Mouse (Mus musculus) midbrain, embryonic 11.5 days (tissue): ENCODE measurements around the gene Msi2. TPM values are rescaled to one million over a fixed set of nuclear protein-coding genes. Genes with fewer than 3 reads are reported as not detected.

Source experiments
- ATAC-seq: fragments of 200-750 bp; cut with Nextera tagmentation; 2 replicates; pipeline ENCODE4 v1.8.0; 2017; ENCODE audit warnings: moderate TSS enrichment, moderate library complexity; ENCODE audit not compliant: low FRiP score
- DNase-seq: peaks from one replicate; pipeline ENCODE4 v3.0.0; 2015; ENCODE audit warnings: low spot score; ENCODE audit errors: missing footprints
- H3K27ac ChIP-seq: fragments of 300-500 bp; sonication (generic); 2 replicates; pipeline ENCODE4 v1.5.1; 2014; ENCODE audit warnings: low read depth, low read length
- H3K27me3 ChIP-seq: fragments of 300-500 bp; sonication (generic); 2 replicates; pipeline ENCODE4 v1.6.1; 2014; ENCODE audit warnings: mild to moderate bottlenecking, low read length, moderate library complexity, mixed read lengths; ENCODE audit not compliant: control insufficient read depth, insufficient read depth
- H3K36me3 ChIP-seq: fragments of 300-500 bp; sonication (generic); 2 replicates; pipeline ENCODE4 v1.6.1; 2014; ENCODE audit warnings: mild to moderate bottlenecking, low read length, moderate library complexity, mixed read lengths; ENCODE audit not compliant: control insufficient read depth, insufficient read depth
- H3K4me1 ChIP-seq: fragments of 300-500 bp; sonication (generic); 2 replicates; pipeline ENCODE4 v1.6.1; 2014; ENCODE audit warnings: low read length; ENCODE audit not compliant: control insufficient read depth, insufficient read depth
- H3K4me2 ChIP-seq: fragments of 300-500 bp; sonication (generic); 2 replicates; pipeline ENCODE4 v1.6.1; 2014; ENCODE audit warnings: mild to moderate bottlenecking, moderate library complexity
- H3K4me3 ChIP-seq: fragments of 300-500 bp; sonication (generic); 2 replicates; pipeline ENCODE4 v1.5.1; 2014; ENCODE audit warnings: low read depth, low read length
- H3K9ac ChIP-seq: fragments of 300-500 bp; sonication (generic); 2 replicates; pipeline ENCODE4 v1.6.1; 2014; ENCODE audit warnings: low read length
- H3K9me3 ChIP-seq: fragments of 300-500 bp; sonication (generic); 2 replicates; pipeline ENCODE4 v1.6.1; 2016; ENCODE audit warnings: low read length; ENCODE audit not compliant: control insufficient read depth
- WGBS: fragments of 180-500 bp; shearing (Covaris S2); extraction: QIAGEN DNeasy Blood & Tissue Kit; methylation state at CpG from one replicate; pipeline ENCODE4 v1.1.7; 2014; 5-methylcytosine and 5-hydroxymethylcytosine counted together
- polyA plus RNA-seq: library from polyadenylated mRNA; unstranded; fragments of >200 nt; fragmentation: Nextera tagmentation; extraction: Ambion mirVana; gene quantifications from 2 replicates; pipeline ENCODE4 v1.2.1, GENCODE M21; 2014

The Msi2 gene
- polyA plus RNA-seq, 1 experiment from 2014 or later = 27.0 TPM

- Histone ChIP-seq H3K4me1 (peaks cover under 1% of the 10 kb centered on the region; the same call in 1 of the 2 replicates), H3K4me3 (no peak overlapping the region), H3K9ac (no peak overlapping the region), H3K9me3 (no peaks in the 10 kb centered on the region), H3K4me2 (no peak overlapping the region), H3K27me3 (no peaks in the 10 kb centered on the region), H3K27ac (no peak overlapping the region), H3K36me3 (peaks cover 36% of the 10 kb centered on the region)
- DNase-seq (no peak), ATAC-seq (no peak)
- WGBS = 84% methylated on average over 18 of the region's 18 CpGs
Measured at GRCm38 (mm10) chr11:88675526-88676353, 42.6 kb downstream of the Msi2 start.

GRCm38 (mm10) chr11:88674075-88674474, 44.2 kb downstream of the Msi2 start:
- WGBS = 93% methylated on average over 9 of the region's 9 CpGs
- Histone ChIP-seq H3K9ac (no peak overlapping the region), H3K9me3 (no peaks in the 10 kb centered on the region), H3K36me3 (peaks cover 39% of the 10 kb centered on the region), H3K27ac (no peak overlapping the region), H3K4me3 (no peak overlapping the region), H3K27me3 (no peaks in the 10 kb centered on the region), H3K4me1 (no peaks in the 10 kb centered on the region), H3K4me2 (no peak overlapping the region)
- no peak for DNase-seq
- no peak for ATAC-seq

- Histone ChIP-seq H3K36me3 (peaks cover 47% of the 10 kb centered on the region), H3K27ac (no peak overlapping the region), H3K4me3 (no peak overlapping the region), H3K9ac (no peak overlapping the region), H3K4me2 (no peak overlapping the region), H3K4me1 (peaks cover 3% of the 10 kb centered on the region; the same call in 1 of the 2 replicates), H3K27me3 (no peaks in the 10 kb centered on the region), H3K9me3 (no peaks in the 10 kb centered on the region)
- ATAC-seq (no peak), DNase-seq (no peak)
- 77% methylated on average over 5 of the region's 5 CpGs for WGBS
Measured at GRCm38 (mm10) chr11:88670925-88671324, 47.4 kb downstream of the Msi2 start.

DNA sequence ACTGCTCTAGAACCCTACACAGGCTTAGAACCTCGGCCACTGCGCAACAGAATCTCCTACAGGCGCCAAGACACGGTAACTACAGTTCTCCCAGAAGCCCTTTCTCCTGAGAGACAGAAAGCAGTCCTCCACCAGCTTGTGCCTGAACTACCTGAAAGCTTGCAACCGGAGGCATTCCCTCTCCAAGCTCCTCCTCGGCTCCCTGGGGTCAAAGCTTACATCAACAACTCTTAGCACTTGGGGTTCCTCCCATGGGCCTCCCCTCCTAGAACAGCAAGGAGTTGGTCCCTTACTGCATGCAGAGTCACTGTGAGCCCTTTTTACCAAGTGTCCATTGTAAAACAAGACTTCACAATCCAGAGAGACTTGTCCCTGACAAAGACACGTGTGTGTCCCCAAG, 49.2 kb downstream of the Msi2 start:
- H3K9ac ChIP-seq = no peak overlapping the region
- H3K4me3 ChIP-seq = no peak overlapping the region
- no peak overlapping the region for H3K4me2 ChIP-seq
- no peak for DNase-seq
- H3K9me3 ChIP-seq = no peaks in the 10 kb centered on the region
- peaks cover 14% of the 10 kb centered on the region for H3K4me1 ChIP-seq
- no peak overlapping the region for H3K27ac ChIP-seq
- ATAC-seq = no peak
- H3K27me3 ChIP-seq = no peaks in the 10 kb centered on the region
- WGBS = 88% methylated on average over 7 of the region's 7 CpGs
- H3K36me3 ChIP-seq = peaks cover 36% of the 10 kb centered on the region

DNA sequence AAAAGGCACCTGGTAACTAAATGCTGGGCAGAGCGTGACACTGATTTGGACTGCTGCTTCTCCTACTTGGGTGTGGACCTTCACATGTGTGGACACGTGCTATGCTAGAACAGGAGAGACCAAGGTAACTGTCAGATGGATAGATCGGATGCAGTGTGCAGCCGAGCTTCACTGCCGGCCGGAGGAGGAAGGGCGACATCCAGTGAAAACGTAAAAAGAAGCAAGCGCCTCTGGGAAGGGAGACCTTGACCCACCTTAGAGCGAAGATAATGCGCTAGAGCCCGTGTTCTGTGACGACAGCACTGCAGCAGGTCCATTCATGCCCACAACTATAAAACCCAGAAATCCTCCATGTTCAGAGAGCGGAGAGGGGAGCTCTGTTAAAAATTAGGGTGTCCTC, 50.0 kb downstream of the Msi2 start:
- Histone ChIP-seq H3K27ac (no peak overlapping the region), H3K36me3 (peaks cover 35% of the 10 kb centered on the region), H3K9ac (no peak overlapping the region), H3K4me2 (no peak overlapping the region), H3K27me3 (no peaks in the 10 kb centered on the region), H3K9me3 (no peaks in the 10 kb centered on the region), H3K4me1 (peaks cover 17% of the 10 kb centered on the region), H3K4me3 (no peak overlapping the region)
- ATAC-seq (no peak), DNase-seq (no peak)
- 96% methylated on average over 14 of the region's 14 CpGs for WGBS

DNA sequence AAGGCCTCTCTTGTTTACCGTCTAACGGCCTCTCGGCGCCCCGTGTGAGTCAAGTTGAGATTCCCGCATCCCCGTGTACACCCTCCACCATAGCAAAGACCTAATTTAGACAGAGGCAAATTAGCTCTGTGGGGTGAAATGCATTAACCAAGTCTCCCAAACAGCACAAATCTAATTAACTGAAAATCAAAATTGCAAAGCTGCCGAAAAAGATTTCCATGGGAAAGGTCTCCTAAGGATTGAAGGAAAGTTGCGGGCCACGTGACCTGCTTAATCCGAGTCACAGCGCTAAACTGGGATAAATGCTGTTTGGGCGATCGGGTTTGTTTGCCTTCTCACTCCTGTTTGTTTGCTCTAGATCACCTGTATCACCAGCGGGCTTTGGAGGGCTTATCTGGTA, 52.5 kb downstream of the Msi2 start:
- Histone ChIP-seq H3K36me3 (peaks cover 28% of the 10 kb centered on the region; the same call in 1 of the 2 replicates), H3K27me3 (no peaks in the 10 kb centered on the region), H3K4me2 (no peak overlapping the region), H3K27ac (no peak overlapping the region), H3K4me3 (no peak overlapping the region), H3K9ac (no peak overlapping the region), H3K9me3 (no peaks in the 10 kb centered on the region), H3K4me1 (peaks cover 21% of the 10 kb centered on the region)
- no peak for ATAC-seq
- no peak for DNase-seq
- WGBS = 79% methylated on average over 15 of the region's 15 CpGs

- Histone ChIP-seq H3K4me2 (no peak overlapping the region), H3K4me3 (no peak overlapping the region), H3K27ac (no peak overlapping the region), H3K9ac (no peak overlapping the region), H3K4me1 (peaks cover 23% of the 10 kb centered on the region), H3K27me3 (no peaks in the 10 kb centered on the region), H3K9me3 (no peaks in the 10 kb centered on the region), H3K36me3 (peaks cover 19% of the 10 kb centered on the region; the same call in 1 of the 2 replicates)
- DNase-seq (no peak), ATAC-seq (no peak)
- WGBS = 84% methylated on average over 11 of the region's 11 CpGs
Measured at GRCm38 (mm10) chr11:88661444-88662180, 56.7 kb downstream of the Msi2 start.

GRCm38 (mm10) chr11:88660404-88660803, 57.9 kb downstream of the Msi2 start:
- Histone ChIP-seq H3K4me2 (no peak overlapping the region), H3K4me3 (no peak overlapping the region), H3K36me3 (peaks cover 18% of the 10 kb centered on the region; the same call in 1 of the 2 replicates), H3K9ac (no peak overlapping the region), H3K27ac (no peak overlapping the region), H3K9me3 (no peaks in the 10 kb centered on the region), H3K27me3 (no peaks in the 10 kb centered on the region), H3K4me1 (peaks cover 18% of the 10 kb centered on the region)
- DNase-seq = no peak
- no peak for ATAC-seq
- WGBS = 87% methylated on average over 9 of the region's 9 CpGs

- no peak overlapping the region for H3K4me2 ChIP-seq
- no peaks in the 10 kb centered on the region for H3K27me3 ChIP-seq
- H3K9me3 ChIP-seq = no peaks in the 10 kb centered on the region
- H3K9ac ChIP-seq = no peak overlapping the region
- H3K27ac ChIP-seq = no peak overlapping the region
- no peak overlapping the region for H3K4me3 ChIP-seq
- H3K4me1 ChIP-seq = peaks cover 8% of the 10 kb centered on the region
- WGBS = 88% methylated on average over 5 of the region's 5 CpGs
- ATAC-seq (no peak), DNase-seq (no peak)
- peaks cover 20% of the 10 kb centered on the region for H3K36me3 ChIP-seq
Measured at GRCm38 (mm10) chr11:88658926-88659325, 59.4 kb downstream of the Msi2 start.
